Mouse (Mus musculus) testis, postnatal 10 days (tissue): ENCODE measurements at regions not wholly inside any gene's neighbourhood (a gene's known extent, or its start where the extent isn't known, plus 50 kb on each side); places are given as distances from the start of the nearest gene placed in this dataset.
A peak's percentile ranks its signal among the peaks of the same experiment; 100 is the strongest.
"Not testable (repeated sequence)": the region's sequence is repeated elsewhere in the genome, so short reads cannot be mapped to it uniquely, and the experiment has no call there.

Source experiments
- DNase-seq: peaks from one replicate; pipeline ENCODE4 v3.0.0; 2021; ENCODE audit warnings: low spot score

- no peak for DNase-seq
Observed at GRCm38 (mm10) chr10:111354607-111355006, 56.1 kb downstream of the Bbs10 start.

- not testable (repeated sequence) for DNase-seq
Observed at GRCm38 (mm10) chr10:111358340-111358739, 59.9 kb downstream of the Bbs10 start.

GRCm38 (mm10) chr10:111361749-111362435 is 63.4 kb downstream of the Bbs10 start:
- peak; percentile 52 for DNase-seq

GRCm38 (mm10) chr10:111363729-111364617 is 65.5 kb downstream of the Bbs10 start:
- DNase-seq: no peak

GRCm38 (mm10) chr10:111365011-111365410 is 66.5 kb downstream of the Bbs10 start:
- DNase-seq: no peak

GRCm38 (mm10) chr10:111369046-111369445 is 70.6 kb downstream of the Bbs10 start:
- DNase-seq: not testable (repeated sequence)

- no peak for DNase-seq
Observed at GRCm38 (mm10) chr10:111378047-111378618, 79.7 kb downstream of the Bbs10 start.

GRCm38 (mm10) chr10:111381689-111382088 is 83.2 kb downstream of the Bbs10 start:
- DNase-seq: peak; percentile 50

GRCm38 (mm10) chr10:111382206-111382930 is 83.9 kb downstream of the Bbs10 start:
- no peak for DNase-seq

GRCm38 (mm10) chr10:111385561-111385960 is 87.1 kb downstream of the Bbs10 start:
- DNase-seq: no peak

- no peak for DNase-seq
Observed at GRCm38 (mm10) chr10:111387869-111388538, 85.0 kb upstream of the Nap1l1 start.

GRCm38 (mm10) chr10:111388545-111389320 is 84.3 kb upstream of the Nap1l1 start:
- no peak for DNase-seq

- peak; percentile 73 for DNase-seq
Observed at GRCm38 (mm10) chr10:111389890-111390289, 83.1 kb upstream of the Nap1l1 start.

- DNase-seq: no peak
Observed at GRCm38 (mm10) chr10:111394421-111394820, 78.6 kb upstream of the Nap1l1 start.

- DNase-seq: no peak
Observed at GRCm38 (mm10) chr10:111405071-111405470, 68.0 kb upstream of the Nap1l1 start.

- DNase-seq: no peak
Observed at GRCm38 (mm10) chr10:111408887-111409286, 64.1 kb upstream of the Nap1l1 start.

GRCm38 (mm10) chr10:111409497-111409896 is 63.5 kb upstream of the Nap1l1 start:
- DNase-seq: no peak

- DNase-seq: no peak
Observed at GRCm38 (mm10) chr10:111410121-111410520, 62.9 kb upstream of the Nap1l1 start.

- DNase-seq: no peak
Observed at GRCm38 (mm10) chr10:111411533-111411932, 61.5 kb upstream of the Nap1l1 start.

GRCm38 (mm10) chr10:111416611-111417130 is 56.4 kb upstream of the Nap1l1 start:
- no peak for DNase-seq
